Mouse (Mus musculus) heart, adult 11 months (tissue): ENCODE measurements around the gene Slco1a1.
"Not testable (repeated sequence)": the region's sequence is repeated elsewhere in the genome, so short reads cannot be mapped to it uniquely, and the experiment has no call there.

Source experiments
- DNase-seq: peaks from one replicate; pipeline ENCODE4 v3.0.0; 2022

The Slco1a1 gene

DNA sequence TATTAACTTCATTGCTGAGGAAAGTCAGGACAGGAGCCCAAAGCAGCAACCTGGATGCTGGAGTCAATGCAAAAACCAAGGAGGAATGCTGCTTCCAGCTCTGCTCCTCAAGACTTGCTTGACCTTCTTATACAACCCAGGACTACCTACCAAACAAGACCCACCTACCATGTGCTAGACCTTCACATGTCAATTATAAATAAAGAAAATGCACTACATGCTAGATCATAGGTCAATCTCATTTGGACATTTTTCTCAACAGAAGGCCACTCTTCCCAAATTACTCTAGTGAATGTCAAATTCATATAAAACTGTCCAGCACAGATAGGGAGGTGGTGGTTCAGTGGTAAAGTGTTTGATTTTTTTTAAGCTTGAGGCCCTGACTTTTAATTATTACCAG is at the start of gene Slco1a1:
Gene Slco1a1, minus strand, starts transcription at position 101 of the 400 bp plus-strand sequence.
- DNase-seq = no peak

DNA sequence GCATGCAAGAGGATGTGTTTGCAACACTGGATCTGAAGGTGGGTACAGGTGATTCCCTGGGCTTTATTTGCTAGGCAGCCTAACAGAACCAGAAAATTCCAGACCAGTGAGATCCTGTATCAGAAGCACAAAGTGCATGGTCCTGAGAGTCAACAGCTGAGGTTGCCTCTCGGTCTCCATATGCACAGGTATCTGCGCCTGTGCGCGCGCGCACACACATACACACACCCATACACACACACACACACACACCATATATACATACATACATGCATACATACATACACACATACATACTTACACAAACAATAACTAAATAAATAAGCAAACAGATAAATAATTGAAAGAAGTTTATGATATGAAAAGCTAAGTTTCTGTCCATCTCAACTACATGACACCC is 40.0 kb upstream of the Slco1a1 start:
- no peak for DNase-seq

DNA sequence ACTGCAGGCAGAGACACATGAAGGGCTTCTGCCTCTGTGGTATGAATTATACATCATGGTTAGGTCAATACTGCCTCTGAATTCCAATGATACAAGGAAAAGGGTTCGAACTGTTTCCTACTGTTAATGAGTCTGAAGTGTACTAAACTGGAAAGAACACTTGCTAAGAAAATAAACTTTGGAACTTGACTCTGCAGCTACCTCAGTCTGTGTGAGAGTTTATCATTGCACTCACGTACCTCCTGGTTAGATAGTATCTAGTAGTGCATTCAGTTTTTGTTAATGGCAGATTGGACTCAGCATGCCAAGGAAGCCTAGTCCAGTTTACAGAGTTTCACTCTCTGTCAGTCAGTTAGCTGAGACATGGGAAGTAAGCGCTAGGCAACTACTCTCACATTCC is 37.9 kb upstream of the Slco1a1 start:
- no peak for DNase-seq

DNA sequence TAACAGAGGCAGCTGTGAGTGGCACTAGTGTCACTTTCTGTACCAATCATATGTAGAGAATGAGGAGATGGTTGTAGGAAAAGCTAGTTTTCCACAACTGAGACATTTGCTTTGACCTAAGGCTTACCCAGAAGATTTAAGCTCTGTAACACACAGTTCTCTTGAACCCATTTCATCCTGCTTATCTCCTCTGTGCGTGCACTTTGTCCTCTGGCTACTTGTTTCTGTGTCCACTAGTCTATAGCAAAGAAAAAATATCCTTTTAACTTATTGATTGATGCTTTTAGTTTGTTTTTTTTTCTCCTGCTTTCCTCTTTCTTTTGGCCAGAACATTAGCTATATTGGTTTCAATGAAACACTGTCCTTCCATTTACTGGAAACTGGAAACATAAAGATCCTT is 15.7 kb upstream of the Slco1a1 start:
- no peak for DNase-seq

DNA sequence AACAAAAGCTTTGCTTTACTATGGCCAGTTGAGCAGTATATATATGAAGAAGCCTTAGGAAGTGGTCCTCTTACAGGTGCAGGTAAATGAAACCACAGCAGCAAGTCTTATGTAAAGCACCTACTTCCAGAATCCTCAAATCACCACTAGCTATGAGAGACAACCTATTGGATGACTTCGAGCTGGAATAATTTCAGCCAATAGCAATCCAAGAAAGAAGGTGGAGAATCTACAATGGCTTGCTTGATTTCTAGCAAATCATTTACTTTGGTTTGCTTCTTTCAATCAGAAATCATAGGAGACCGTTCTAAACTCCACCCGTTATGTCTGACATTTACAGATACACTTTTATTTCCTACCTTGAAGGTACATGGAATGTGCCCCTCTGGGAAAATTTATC is 15.1 kb upstream of the Slco1a1 start:
- no peak for DNase-seq

DNA sequence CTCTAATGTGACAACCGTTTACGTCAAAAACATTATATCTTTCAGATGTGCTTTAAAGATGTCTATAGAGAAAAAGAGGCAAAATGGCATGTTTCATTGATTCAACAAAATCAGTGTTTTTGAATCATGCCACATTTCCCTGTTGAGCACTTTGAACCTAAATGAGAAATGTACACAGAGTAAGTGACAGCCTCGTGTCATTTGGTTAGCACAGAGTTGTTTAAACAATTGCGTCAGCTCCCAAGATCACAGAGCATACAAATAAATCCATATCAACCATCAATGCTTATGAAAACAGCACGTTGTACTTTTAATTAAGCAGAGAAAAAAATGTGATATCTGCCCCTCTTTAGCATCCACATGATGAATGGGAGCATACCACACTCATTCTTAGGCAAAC is 13.7 kb upstream of the Slco1a1 start:
- no peak for DNase-seq

DNA sequence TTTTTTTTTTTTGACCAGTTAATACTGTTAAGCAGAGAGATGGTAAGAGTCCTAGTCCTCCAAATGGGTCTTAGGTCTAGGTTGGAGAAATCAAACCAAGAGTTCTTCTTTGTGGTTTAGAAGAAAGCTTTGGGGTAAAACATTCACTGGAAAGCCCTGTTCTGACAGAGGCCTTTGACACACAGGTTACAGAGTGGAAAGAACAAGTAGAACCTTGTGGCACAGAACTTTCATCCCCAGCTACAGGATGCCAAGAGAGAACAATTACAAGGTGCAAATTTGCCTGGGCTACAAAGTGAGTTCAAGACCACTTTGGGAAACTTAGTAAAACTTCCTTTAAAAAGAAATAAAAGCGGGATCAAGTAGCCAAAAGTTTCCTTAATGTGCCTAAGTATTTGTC is 6.3 kb downstream of the Slco1a1 start:
- no peak for DNase-seq

DNA sequence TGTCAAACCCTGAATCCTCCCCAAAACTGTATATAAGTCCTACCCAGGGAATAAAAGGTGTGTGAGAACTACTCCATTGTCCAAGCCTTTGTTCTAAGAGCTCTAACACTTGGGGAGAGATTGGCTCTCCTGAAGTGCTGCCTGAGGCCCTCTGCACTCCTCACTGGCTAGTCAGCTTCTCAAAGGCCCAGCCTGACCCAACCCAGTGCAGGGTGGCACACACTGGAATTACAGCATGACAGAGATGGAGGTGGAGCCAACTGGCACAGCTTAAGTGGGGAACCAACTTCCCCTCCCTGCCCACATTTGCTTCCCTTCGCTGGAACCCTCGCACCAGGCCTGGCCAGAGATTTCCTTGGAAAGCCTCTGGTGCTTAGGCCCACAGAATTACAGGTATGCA is 48.6 kb downstream of the Slco1a1 start:
- no peak for DNase-seq

DNA sequence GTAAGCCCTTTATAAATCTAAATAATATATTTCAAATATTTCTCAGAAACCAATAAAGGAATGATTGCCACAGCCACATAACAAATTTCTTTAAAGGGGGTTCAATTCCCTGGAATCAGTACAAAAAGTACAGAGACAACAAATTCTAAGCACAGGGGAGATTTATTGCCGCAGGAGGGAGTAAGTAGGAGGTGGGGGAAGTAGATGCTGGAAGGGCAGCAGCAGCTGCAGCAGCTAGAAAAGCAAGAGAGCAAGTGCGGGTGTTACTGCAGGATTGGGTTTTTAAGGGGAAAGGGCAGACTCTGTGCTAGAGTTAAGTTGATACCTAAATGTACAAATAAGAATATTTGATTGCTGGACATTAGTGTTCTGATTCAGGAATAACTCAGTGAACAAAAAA is 57.0 kb downstream of the Slco1a1 start:
- no peak for DNase-seq

DNA sequence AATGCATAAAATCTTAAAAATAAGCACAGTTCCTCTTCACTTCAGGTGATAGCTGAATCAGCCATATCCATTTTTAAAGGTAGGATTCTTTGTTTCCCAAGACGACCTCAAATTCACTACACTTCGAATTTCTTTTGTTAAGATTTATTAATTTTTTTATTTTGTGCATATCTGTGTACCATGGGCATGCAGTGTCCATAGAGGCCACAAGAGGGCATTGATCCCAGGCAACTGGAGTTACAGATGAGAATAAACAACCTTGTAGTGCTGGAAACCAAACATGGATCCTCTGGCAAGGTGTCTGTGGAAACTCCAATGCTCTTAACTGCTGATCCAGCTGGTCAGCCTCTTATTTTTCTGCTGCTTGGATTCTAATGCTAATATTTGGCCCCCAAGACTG is 58.5 kb downstream of the Slco1a1 start:
- DNase-seq = no peak

DNA sequence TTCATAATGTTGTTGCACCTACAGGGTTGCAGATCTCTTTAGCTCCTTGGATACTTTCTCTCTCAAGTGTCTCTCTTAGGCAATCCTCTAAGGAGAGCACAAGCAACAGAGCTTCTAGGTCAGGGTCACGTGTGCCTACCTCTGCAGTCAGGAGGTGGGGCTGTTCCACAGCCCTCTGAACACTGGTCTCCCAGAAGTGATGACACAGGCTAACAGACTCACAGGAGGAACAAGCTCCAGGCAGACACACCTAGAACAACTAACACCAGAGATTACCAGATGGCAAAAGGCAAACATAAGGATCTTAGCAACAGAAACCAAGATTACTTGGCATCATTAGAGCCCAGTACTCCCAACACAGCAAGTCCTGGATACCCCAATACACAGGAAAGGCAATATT is 64.2 kb downstream of the Slco1a1 start:
- no peak for DNase-seq

DNA sequence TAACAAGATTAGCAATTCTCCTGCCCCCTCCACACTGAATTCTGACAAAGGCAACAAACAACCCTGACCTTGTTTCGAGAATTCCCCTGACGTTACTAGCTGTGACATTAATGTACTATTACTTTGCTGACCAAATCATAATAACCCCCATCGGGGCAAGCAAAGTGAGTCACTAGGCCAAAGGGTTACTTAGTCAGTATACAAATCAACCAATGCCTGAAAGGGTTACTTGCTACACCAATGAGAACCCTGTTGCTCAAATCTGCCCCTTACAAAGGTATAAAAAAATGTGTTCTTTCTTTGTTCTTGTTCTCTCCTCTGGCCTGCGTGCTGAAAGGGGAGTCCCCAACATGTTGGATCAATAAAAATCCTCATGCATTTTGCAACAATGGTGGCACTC is 71.0 kb downstream of the Slco1a1 start:
- DNase-seq = not testable (repeated sequence)

DNA sequence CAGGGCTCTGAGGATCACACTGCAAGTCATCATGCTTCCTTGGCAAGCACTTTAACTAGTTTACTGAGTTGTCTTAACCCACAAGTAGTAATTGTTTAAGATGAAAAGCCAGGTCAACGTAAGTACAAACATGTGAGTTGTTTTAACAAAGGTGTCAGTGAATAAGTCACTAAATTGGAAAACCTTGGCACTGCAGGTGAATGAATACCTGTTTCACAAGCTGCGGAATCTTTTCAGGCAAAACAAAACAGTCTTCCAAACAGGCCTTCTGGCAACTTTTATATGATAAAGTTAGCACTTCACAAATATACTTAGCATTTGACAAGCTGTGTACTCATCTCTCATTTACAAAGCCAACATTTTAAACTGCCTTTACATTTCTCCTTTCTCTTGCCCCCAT is 75.1 kb downstream of the Slco1a1 start:
- no peak for DNase-seq

DNA sequence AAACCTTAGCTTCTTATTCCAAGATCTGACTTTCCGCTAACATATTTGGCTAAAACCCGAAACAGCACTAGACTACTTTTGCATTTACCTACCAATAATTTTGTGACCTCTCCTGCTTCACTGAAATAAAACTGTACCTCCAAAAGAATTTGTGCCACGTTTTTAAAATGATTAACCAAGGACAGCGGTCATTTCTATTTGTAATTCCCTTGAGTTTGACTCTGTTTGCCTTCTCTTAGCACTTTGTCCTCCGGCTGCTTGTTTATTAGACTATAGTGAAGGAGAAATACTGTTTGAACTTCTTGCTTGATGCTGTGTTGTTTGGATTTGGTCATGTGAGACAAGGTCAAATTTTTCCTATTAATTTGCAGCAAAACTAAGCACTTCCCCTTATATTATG is 78.0 kb downstream of the Slco1a1 start:
- DNase-seq = no peak

DNA sequence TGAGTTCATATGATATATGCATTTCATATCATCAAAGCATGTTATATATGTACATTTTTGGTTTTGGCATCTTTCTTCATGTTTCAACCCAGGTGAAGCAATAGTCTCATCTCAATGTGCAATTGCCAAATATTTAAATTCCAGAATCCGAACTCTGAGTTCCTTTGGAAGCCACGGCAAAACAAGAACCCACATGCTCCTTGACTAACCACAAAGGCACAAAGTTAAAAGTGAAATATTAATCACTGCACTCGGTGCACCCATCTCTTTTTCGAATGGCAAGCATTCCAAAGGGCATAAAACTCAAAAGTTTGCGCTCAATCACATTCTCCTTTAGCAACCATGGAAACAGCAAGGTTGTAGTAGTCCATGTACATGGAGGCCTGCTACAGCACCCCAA is 80.7 kb downstream of the Slco1a1 start:
- no peak for DNase-seq

DNA sequence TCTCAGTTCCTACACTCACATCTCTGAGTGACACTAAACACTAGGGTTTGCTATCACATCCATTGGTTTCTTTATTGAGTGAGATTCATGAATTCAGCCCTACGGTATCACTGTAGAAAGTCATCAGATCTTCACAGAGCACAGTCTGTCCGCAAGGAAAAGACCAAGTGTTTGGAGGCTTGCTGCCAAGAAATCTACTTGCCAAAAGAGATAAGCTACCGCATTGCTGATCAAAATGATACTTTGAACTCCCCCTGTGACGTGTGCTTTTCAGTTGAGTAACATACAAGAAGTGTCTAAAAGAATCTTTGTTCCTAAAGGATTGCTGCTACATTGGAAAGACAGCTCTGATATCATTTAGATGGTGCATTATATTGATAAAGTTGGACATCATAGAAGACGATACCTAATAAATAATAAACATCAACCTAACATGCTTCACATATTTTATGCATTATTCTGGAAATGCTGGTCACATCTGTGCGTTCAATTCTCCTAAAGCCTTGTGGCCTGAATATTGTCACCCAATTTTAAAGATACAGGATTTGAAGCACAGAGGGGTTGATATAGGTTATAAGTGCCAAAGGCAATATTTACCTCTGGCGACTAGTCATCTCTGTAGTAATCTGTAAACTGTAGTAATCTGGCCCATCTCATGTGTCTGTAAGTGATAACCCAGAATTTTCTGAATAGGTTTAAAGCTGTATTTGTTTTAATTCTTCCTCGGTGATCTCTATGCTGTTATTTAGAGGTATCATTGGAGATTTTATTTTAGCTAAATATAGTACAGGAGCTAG is 88.8 kb downstream of the Slco1a1 start:
- no peak for DNase-seq
